8 mouse cellular contexts compared by ENCODE assay signal in the genomic region with DNA sequence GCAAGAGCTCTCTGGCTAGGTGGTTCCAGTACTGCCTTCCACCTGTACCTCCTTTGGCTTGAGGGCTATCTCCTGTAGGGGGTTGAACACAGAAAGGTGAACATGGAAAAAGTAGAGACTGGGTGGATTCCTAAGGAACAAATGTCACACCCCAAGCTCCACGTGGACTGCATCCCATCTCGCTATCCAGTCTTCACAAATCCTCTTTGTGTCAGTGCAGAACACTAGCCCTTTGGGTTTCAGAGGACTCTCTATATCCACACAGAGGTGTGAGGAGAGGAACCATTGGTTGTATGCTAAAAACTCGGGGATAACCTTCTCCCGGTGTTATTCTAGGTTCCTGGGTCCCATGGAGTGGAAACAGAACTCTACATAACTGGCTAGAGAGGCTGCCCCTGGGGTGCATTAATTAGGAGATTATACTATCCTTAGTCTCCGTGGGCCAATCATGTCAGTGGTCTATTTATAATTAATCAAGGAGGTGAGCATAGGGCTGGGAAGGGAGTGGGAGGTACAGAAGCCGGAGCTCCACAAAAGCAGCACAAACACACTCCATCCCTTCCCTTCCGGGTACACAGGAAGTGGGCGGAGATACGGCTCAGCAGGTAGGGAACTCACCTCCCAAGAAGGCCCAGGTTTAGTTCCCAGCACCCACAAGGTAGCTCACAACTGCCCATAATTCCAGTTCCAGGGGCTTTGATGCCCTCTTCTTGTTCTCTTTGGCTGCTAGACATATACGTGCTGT. TPM values are rescaled to one million over a fixed set of nuclear protein-coding genes. Genes with fewer than 3 reads are reported as not detected.
DNase-seq lines count a peak whose midpoint lies in the region; ATAC-seq lines count a peak whose summit lies in the region.

No protein-coding gene starts in this region.

- H3K36me3 ChIP-seq in heart, embryonic 11.5 days (ENCODE audit: control insufficient read depth, insufficient read depth, low read length) = no peaks in the 10 kb centered on the region
- H3K36me3 ChIP-seq in forebrain, embryonic 14.5 days (ENCODE audit: control insufficient read depth, insufficient read depth, low read length) = no peaks in the 10 kb centered on the region
- no peaks in the 10 kb centered on the region for H3K36me3 ChIP-seq in liver, embryonic 15.5 days (replicated peaks)

- 0 out of 2 replicates have a peak overlapping the region, but pooled peaks have one; percentile 3 for H3K4me3 ChIP-seq in heart, embryonic 11.5 days (ENCODE audit: low read depth, low read length)
- no peak overlapping the region for H3K4me3 ChIP-seq in forebrain, embryonic 14.5 days (ENCODE audit: low read depth, low read length)
- peak overlapping the region; percentile 42 for H3K4me3 ChIP-seq in liver, embryonic 15.5 days (replicated peaks)

- DNase-seq in heart, postnatal 10 days = no peak
- DNase-seq in ES-CJ7 (ENCODE audit: low read depth, low spot score) = peak; percentile 93
- DNase-seq in forebrain, embryonic 14.5 days (ENCODE audit: low spot score) = no peak
- DNase-seq in left cerebral cortex, postnatal 4 days = no peak
- DNase-seq in frontal cortex, postnatal 25 days (ENCODE audit: low spot score in 2 of 2) = no peak
- no peak for DNase-seq in frontal cortex, postnatal 10 days (ENCODE audit: low spot score in 2 of 2)

- no peak for ATAC-seq in heart, embryonic 11.5 days (replicated peaks; ENCODE audit: insufficient number of reproducible peaks, low FRiP score, low TSS enrichment)
- no peak; the same call in 1 of the 2 replicates for ATAC-seq in forebrain, embryonic 14.5 days
- ATAC-seq in liver, embryonic 15.5 days (ENCODE audit: insufficient read depth) = no peak; the same call in 1 of the 2 replicates

- no peaks in the 10 kb centered on the region for H3K9me3 ChIP-seq in heart, embryonic 11.5 days (replicated peaks; ENCODE audit: control insufficient read depth, low read length)
- H3K9me3 ChIP-seq in forebrain, embryonic 14.5 days (replicated peaks; ENCODE audit: control insufficient read depth, low read length) = no peaks in the 10 kb centered on the region
- no peaks in the 10 kb centered on the region for H3K9me3 ChIP-seq in liver, embryonic 15.5 days (replicated peaks)

- peak overlapping the region; percentile 66 for H3K4me2 ChIP-seq in heart, embryonic 11.5 days
- H3K4me2 ChIP-seq in forebrain, embryonic 14.5 days (ENCODE audit: low read length) = peak overlapping the region; percentile 43
- peak overlapping the region; percentile 74 for H3K4me2 ChIP-seq in liver, embryonic 15.5 days

- H3K27me3 ChIP-seq in heart, embryonic 11.5 days (ENCODE audit: control insufficient read depth, insufficient read depth, low read length) = no peaks in the 10 kb centered on the region
- no peaks in the 10 kb centered on the region for H3K27me3 ChIP-seq in forebrain, embryonic 14.5 days (replicated peaks; ENCODE audit: control insufficient read depth, insufficient read depth, low read length)
- H3K27me3 ChIP-seq in liver, embryonic 15.5 days = no peaks in the 10 kb centered on the region

- 60% methylated on average over 10 of the region's 10 CpGs for WGBS in heart, embryonic 11.5 days (ENCODE audit: insufficient replicate concordance)
- WGBS in forebrain, embryonic 14.5 days = 49% methylated on average over 10 of the region's 10 CpGs
- WGBS in liver, embryonic 15.5 days (ENCODE audit: insufficient replicate concordance) = 54% methylated on average over 10 of the region's 10 CpGs

- H3K27ac ChIP-seq in heart, embryonic 11.5 days (ENCODE audit: low read depth, low read length) = peak overlapping the region; percentile 92
- peak overlapping the region; percentile 95 for H3K27ac ChIP-seq in forebrain, embryonic 14.5 days (ENCODE audit: low read depth, low read length)
- peak overlapping the region; percentile 84 for H3K27ac ChIP-seq in liver, embryonic 15.5 days (replicated peaks)

- peaks cover 18% of the 10 kb centered on the region for H3K4me1 ChIP-seq in heart, embryonic 11.5 days (ENCODE audit: control insufficient read depth, insufficient read depth, low read length)
- H3K4me1 ChIP-seq in forebrain, embryonic 14.5 days (ENCODE audit: control insufficient read depth, insufficient read depth, low read length) = peaks cover 13% of the 10 kb centered on the region
- H3K4me1 ChIP-seq in liver, embryonic 15.5 days (replicated peaks) = peaks cover 61% of the 10 kb centered on the region

- intact Hi-C loops in heart, postnatal 10 days (cut with DNase I) = no loop called here
- intact Hi-C loops in left cerebral cortex, postnatal 4 days (cut with DNase I) = no loop called here

- H3K9ac ChIP-seq in heart, embryonic 11.5 days (ENCODE audit: low read depth, low read length) = peak overlapping the region; percentile 71
- H3K9ac ChIP-seq in forebrain, embryonic 14.5 days (ENCODE audit: low read length) = peak overlapping the region; percentile 59; the same call in 1 of the 2 replicates
- peak overlapping the region; percentile 55; the same call in 1 of the 2 replicates for H3K9ac ChIP-seq in liver, embryonic 15.5 days

RNA-seq across cellular contexts. Expression of a gene that starts 5.3 kb away (rescaled TPM):
- 64.4 and 67.8 TPM in 2 replicates for polyA plus RNA-seq in heart, embryonic 11.5 days (2014; fragmentation: Nextera tagmentation; extraction: Ambion mirVana)
- 100 to 1,000 TPM; 170 to 183 TPM for total RNA-seq in heart, postnatal 10 days (2021)
- 61.1 and 66.1 TPM in 2 replicates for polyA plus RNA-seq in forebrain, embryonic 14.5 days (2014; fragmentation: Nextera tagmentation; extraction: Ambion mirVana)
- 22.6 TPM in 2 replicates for polyA plus RNA-seq in liver, embryonic 15.5 days (2015; fragmentation: Nextera tagmentation; extraction: Ambion mirVana)
- total RNA-seq in left cerebral cortex, postnatal 4 days (2021) = 100 to 1,000 TPM; 173 to 175 TPM

RNA-seq across cellular contexts. Expression of a gene that starts 22.8 kb away (rescaled TPM):
- 0.27 TPM in 1 of 2 replicates, not detected in the other for polyA plus RNA-seq in heart, embryonic 11.5 days (2014; fragmentation: Nextera tagmentation; extraction: Ambion mirVana)
- under 1 TPM; 0.37 to 0.53 TPM for total RNA-seq in heart, postnatal 10 days (2021)
- polyA plus RNA-seq in forebrain, embryonic 14.5 days (2014; fragmentation: Nextera tagmentation; extraction: Ambion mirVana) = 0.21 and 0.81 TPM in 2 replicates
- polyA plus RNA-seq in liver, embryonic 15.5 days (2015; fragmentation: Nextera tagmentation; extraction: Ambion mirVana) = 1.3 TPM in 2 replicates
- total RNA-seq in left cerebral cortex, postnatal 4 days (2021) = 1 to 10 TPM; 1.3 TPM

RNA-seq across cellular contexts. Expression of a gene that starts 41.0 kb away (rescaled TPM):
- polyA plus RNA-seq in heart, embryonic 11.5 days (2014; fragmentation: Nextera tagmentation; extraction: Ambion mirVana) = 8.3 TPM in 2 replicates
- total RNA-seq in heart, postnatal 10 days (2021) = 1 to 10 TPM; 2.1 to 2.8 TPM
- 10.2 and 14.8 TPM in 2 replicates for polyA plus RNA-seq in forebrain, embryonic 14.5 days (2014; fragmentation: Nextera tagmentation; extraction: Ambion mirVana)
- 1.7 and 2.4 TPM in 2 replicates for polyA plus RNA-seq in liver, embryonic 15.5 days (2015; fragmentation: Nextera tagmentation; extraction: Ambion mirVana)
- 10 to 100 TPM; 11.7 to 13.0 TPM for total RNA-seq in left cerebral cortex, postnatal 4 days (2021)

RNA-seq across cellular contexts. Expression of a gene that starts 41.2 kb away (rescaled TPM):
- polyA plus RNA-seq in heart, embryonic 11.5 days (2014; fragmentation: Nextera tagmentation; extraction: Ambion mirVana) = 50.7 and 52.9 TPM in 2 replicates
- total RNA-seq in heart, postnatal 10 days (2021) = 10 to 100 TPM; 23.7 to 25.3 TPM
- 46.8 and 52.7 TPM in 2 replicates for polyA plus RNA-seq in forebrain, embryonic 14.5 days (2014; fragmentation: Nextera tagmentation; extraction: Ambion mirVana)
- polyA plus RNA-seq in liver, embryonic 15.5 days (2015; fragmentation: Nextera tagmentation; extraction: Ambion mirVana) = 32.1 and 33.5 TPM in 2 replicates
- total RNA-seq in left cerebral cortex, postnatal 4 days (2021) = 10 to 100 TPM; 43.0 to 44.5 TPM

RNA-seq across cellular contexts. Expression of a gene that starts 51.0 kb away (rescaled TPM):
- polyA plus RNA-seq in heart, embryonic 11.5 days (2014; fragmentation: Nextera tagmentation; extraction: Ambion mirVana) = 66.6 and 80.5 TPM in 2 replicates
- 10 to 100 TPM; 41.8 to 47.3 TPM for total RNA-seq in heart, postnatal 10 days (2021)
- 178 and 181 TPM in 2 replicates for polyA plus RNA-seq in forebrain, embryonic 14.5 days (2014; fragmentation: Nextera tagmentation; extraction: Ambion mirVana)
- 27.6 and 30.9 TPM in 2 replicates for polyA plus RNA-seq in liver, embryonic 15.5 days (2015; fragmentation: Nextera tagmentation; extraction: Ambion mirVana)
- total RNA-seq in left cerebral cortex, postnatal 4 days (2021) = 10 to 100 TPM; 67.4 to 72.0 TPM
